Mouse (Mus musculus) ovary, postnatal 14 days (tissue): ENCODE data around the gene Cyfip2.

ENCODE experiments used
- DNase-seq: peaks from one replicate; pipeline ENCODE4 v3.0.0; 2022; ENCODE audit warnings: low spot score

Cyfip2 gene

GRCm38 (mm10) chr11:46308271-46308974 is 4.2 kb downstream of the Cyfip2 start:
- DNase-seq = no peak

GRCm38 (mm10) chr11:46307768-46308167 is 4.9 kb downstream of the Cyfip2 start:
- DNase-seq = no peak

- no peak for DNase-seq
Observed at GRCm38 (mm10) chr11:46306776-46307175, 5.9 kb downstream of the Cyfip2 start.

GRCm38 (mm10) chr11:46305881-46306520 is 6.7 kb downstream of the Cyfip2 start:
- no peak for DNase-seq

GRCm38 (mm10) chr11:46304864-46305710 is 7.6 kb downstream of the Cyfip2 start:
- no peak for DNase-seq

GRCm38 (mm10) chr11:46304093-46304492 is 8.6 kb downstream of the Cyfip2 start:
- DNase-seq = no peak

- DNase-seq = no peak
Observed at GRCm38 (mm10) chr11:46302471-46302870, 10.2 kb downstream of the Cyfip2 start.

GRCm38 (mm10) chr11:46301579-46302248 is 10.9 kb downstream of the Cyfip2 start:
- DNase-seq = no peak

- DNase-seq = no peak
Observed at GRCm38 (mm10) chr11:46299901-46300300, 12.8 kb downstream of the Cyfip2 start.

- DNase-seq = no peak
Observed at GRCm38 (mm10) chr11:46298889-46299785, 13.5 kb downstream of the Cyfip2 start.

GRCm38 (mm10) chr11:46294390-46294789 is 18.3 kb downstream of the Cyfip2 start:
- DNase-seq = no peak

- no peak for DNase-seq
Observed at GRCm38 (mm10) chr11:46293491-46293890, 19.2 kb downstream of the Cyfip2 start.

- no peak for DNase-seq
Observed at GRCm38 (mm10) chr11:46290988-46291405, 21.7 kb downstream of the Cyfip2 start.

GRCm38 (mm10) chr11:46289561-46289960 is 23.1 kb downstream of the Cyfip2 start:
- DNase-seq = no peak

- DNase-seq = no peak
Observed at GRCm38 (mm10) chr11:46289022-46289421, 23.6 kb downstream of the Cyfip2 start.

GRCm38 (mm10) chr11:46288091-46288490 is 24.6 kb downstream of the Cyfip2 start:
- no peak for DNase-seq

GRCm38 (mm10) chr11:46286803-46287202 is 25.9 kb downstream of the Cyfip2 start:
- DNase-seq = no peak

GRCm38 (mm10) chr11:46283800-46284199 is 28.9 kb downstream of the Cyfip2 start:
- no peak for DNase-seq

- no peak for DNase-seq
Observed at GRCm38 (mm10) chr11:46282612-46283011, 30.0 kb downstream of the Cyfip2 start.

GRCm38 (mm10) chr11:46278709-46279108 is 34.0 kb downstream of the Cyfip2 start:
- DNase-seq = no peak

GRCm38 (mm10) chr11:46278140-46278539 is 34.5 kb downstream of the Cyfip2 start:
- no peak for DNase-seq
